Mouse (Mus musculus) kidney, adult 2 months (tissue): ENCODE data around the gene Rabepk.
"Not testable (repeated sequence)": the region's sequence is repeated elsewhere in the genome, so short reads cannot be mapped to it uniquely, and the experiment has no call there.

Experiments used
- CTCF ChIP-seq: fragments of 200-500 bp; conservative IDR thresholded peaks from 2 replicates; pipeline ENCODE4 v1.5.1; 2011; ENCODE audit warnings: low read depth, mild to moderate bottlenecking, control low read depth, low read length, moderate library complexity, mixed read lengths; ENCODE audit not compliant: insufficient read depth, insufficient read length
- POLR2A ChIP-seq: fragments of 200-500 bp; IDR thresholded peaks from one replicate; pipeline ENCODE4 v1.6.1; 2011; ENCODE audit warnings: low read depth, low read length, control low read depth

- TF ChIP-seq POLR2A, CTCF: not testable (repeated sequence)
Observed at GRCm38 (mm10) chr2:34802565-34803245, 3.0 kb upstream of the Rabepk start.
